Mouse (Mus musculus) A20 (cell line): Measurements from ENCODE around the gene Bmp15.

ENCODE experiments used
- DNase-seq: peaks from one replicate; pipeline ENCODE4 v3.0.0-alpha.2; 2011; ENCODE audit warnings: low read depth, low spot score

Gene Bmp15

GRCm38 (mm10) chrX:6320621-6321020 lies at the start of gene Bmp15:
TSS of gene Bmp15 (minus strand) at chrX:6320721.
- DNase-seq: no peak

- no peak for DNase-seq
Measured at GRCm38 (mm10) chrX:6368822-6369221, 48.3 kb upstream of the Bmp15 start.

- no peak for DNase-seq
Measured at GRCm38 (mm10) chrX:6357503-6358114, 37.1 kb upstream of the Bmp15 start.

- DNase-seq: no peak
Measured at GRCm38 (mm10) chrX:6356876-6357275, 36.4 kb upstream of the Bmp15 start.

- no peak for DNase-seq
Measured at GRCm38 (mm10) chrX:6345273-6345959, 24.9 kb upstream of the Bmp15 start.

- DNase-seq: no peak
Measured at GRCm38 (mm10) chrX:6324056-6324455, 3.5 kb upstream of the Bmp15 start.

GRCm38 (mm10) chrX:6317747-6318146 lies 2.8 kb downstream of the Bmp15 start:
- DNase-seq: no peak
